Mouse (Mus musculus) hematopoietic stem cell, adult 5-6 weeks (primary cell): ENCODE data around the gene Chst5. TPM values are rescaled to one million over a fixed set of nuclear protein-coding genes. Genes with fewer than 3 reads are reported as not detected.

Experiments used
- ATAC-seq, 2 experiments: fragments of 125-278 bp in 1 of 2; replicated peaks in 1 of 2; 2 replicates each; pipeline ENCODE4 v1.8.0; 2016 to 2017; ENCODE audit warnings: inconsistent platforms in 2 of 2, mild to moderate bottlenecking in 2 of 2, moderate number of reproducible peaks in 2 of 2, low read depth in 1 of 2, moderate TSS enrichment in 1 of 2; ENCODE audit not compliant: low FRiP score in 2 of 2, poor library complexity in 2 of 2, severe bottlenecking in 2 of 2, insufficient read depth in 1 of 2, low TSS enrichment in 1 of 2
- total RNA-seq: library from RNA; stranded (forward); fragments of 172-1452, 232-1000 nt; gene quantifications from 2 replicates; pipeline ENCODE4 v1.2.3, GENCODE M21; 2017

Gene Chst5
- total RNA-seq, 1 experiment from 2014 or later: not detected

- peak in 1 of 2 experiments; percentile 15; a peak in 2 of 4 replicates for ATAC-seq
Observed at GRCm38 (mm10) chr8:111889931-111890910, 20.0 kb downstream of the Chst5 start.

- no peak for ATAC-seq
Observed at GRCm38 (mm10) chr8:111888091-111888650, 22.1 kb downstream of the Chst5 start.

DNA sequence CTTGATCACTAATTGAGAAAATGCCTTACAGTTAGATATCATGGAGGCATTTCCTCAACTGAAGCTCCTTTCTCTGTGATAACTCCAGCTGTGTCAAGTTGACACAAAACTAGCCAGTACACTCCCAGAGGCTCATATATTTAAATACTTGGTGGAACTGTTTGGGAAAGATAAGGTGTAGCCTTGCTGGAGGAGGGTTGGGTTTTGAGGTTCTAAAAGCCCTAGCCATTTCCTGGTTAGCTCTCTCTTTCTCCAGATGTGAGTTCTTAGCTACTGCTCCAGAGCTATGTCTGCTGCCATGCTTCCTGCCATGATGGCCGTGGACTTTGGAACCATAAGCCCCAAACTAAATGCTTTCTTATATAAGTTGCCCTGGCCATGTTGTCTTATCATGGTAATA, 22.8 kb downstream of the Chst5 start:
- no peak for ATAC-seq

DNA sequence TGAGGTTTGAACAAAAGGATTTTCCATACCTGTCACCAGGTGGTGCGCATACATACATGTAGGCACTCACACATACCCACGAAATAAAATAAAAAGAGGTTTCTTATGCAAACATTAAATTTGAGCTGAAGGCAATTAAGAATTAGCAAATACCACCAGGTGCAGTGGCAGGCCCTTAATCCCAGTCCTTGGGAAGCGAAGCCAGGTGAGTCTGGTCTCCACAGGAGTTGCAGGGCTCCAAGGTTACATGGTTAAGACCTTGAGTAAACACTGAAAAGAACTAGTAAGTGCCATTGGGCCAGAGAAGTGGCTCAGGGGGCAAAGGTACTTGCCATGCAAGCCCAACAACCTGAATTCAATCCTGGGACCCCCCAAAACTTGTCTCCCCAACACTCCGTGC, 26.6 kb downstream of the Chst5 start:
- no peak for ATAC-seq

DNA sequence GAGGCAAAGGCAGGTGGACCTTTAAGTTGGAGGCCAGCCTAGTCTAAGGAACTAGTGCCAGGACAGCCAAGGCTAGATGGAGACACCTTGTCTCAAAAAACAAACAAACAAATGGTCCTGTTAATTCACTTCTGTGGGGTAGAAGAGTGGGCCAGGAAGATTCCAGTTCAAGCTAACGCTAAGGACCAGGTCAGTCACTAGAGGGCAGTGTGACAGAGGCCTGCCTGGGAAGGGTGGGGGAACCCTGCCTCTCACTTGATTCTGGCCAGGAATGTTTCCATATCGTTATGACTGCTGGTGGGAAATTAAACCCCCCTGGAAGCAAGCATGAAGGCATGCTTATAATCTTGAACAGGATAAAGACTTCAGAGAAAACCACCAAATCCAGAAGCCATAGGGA, 28.7 kb downstream of the Chst5 start:
- ATAC-seq: peak; percentile 65 to 77

DNA sequence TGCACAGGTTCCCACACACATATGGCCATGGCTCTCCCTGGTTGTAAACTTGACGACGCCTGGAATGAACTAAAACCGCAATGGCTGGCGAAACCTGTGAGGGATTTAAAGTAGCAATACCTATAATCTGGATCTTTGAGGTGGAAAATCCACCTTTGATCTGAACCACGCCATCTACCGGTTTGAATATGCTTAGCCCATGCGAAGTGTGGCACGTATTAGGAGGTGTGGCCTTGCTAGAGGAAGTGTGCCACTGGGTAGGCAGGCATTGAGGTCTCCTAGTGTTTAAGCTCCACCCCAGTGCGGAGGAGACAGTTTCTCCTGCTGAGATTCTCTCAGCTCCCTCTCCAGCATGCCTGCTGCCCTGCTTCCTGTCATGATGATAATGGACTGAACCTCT, 32.5 kb downstream of the Chst5 start:
- ATAC-seq: no peak

GRCm38 (mm10) chr8:111876355-111876948, 33.8 kb downstream of the Chst5 start, which contains the start of gene Tmem170:
Tmem170 (minus strand) TSS chr8:111876750.
- peak; percentile 98 for ATAC-seq

GRCm38 (mm10) chr8:111875758-111876157, 34.5 kb downstream of the Chst5 start:
- ATAC-seq: peak; percentile 9 to 30; a peak in 2 of 4 replicates

DNA sequence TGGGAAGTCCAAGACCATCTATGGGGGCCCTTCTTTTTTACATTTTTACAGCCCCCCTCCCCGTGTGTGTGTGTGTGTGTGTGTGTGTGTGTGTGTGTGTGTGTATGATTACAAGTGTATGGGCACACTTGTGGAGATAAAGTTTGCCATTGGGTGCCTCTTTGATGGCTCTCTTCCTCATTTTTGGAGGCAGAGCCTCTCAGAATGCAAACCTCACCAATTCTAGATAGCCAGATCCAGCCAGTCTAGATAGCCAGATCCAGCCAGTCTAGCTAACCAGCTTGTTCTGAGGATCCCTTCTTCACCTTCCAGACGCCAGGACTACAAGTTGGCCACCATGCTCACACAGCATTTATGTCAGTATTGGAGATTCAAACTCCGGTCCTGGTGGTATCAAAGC, 39.0 kb downstream of the Chst5 start:
- no peak for ATAC-seq

GRCm38 (mm10) chr8:111870379-111870778, 39.9 kb downstream of the Chst5 start:
- no peak for ATAC-seq

- no peak for ATAC-seq
Observed at GRCm38 (mm10) chr8:111868664-111869063, 41.6 kb downstream of the Chst5 start.

DNA sequence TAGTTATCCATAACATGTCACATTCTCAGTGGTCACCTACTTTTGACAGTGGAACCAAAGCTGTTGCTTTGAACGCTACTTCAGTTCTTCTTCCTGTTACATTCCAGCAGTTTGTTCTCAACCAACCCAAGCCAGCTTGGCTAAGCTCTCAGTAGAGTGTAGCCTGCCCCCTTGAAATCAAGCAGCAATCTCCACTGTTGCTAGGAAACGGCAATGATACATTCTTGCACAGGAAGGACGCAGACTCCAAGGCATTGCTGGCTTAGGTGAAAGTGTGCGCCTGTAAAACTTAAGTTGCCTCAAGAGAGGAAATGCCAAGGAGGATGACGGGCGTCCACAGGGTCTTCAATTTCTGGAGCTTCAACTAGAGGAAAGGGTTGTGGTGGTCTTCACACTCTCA, 44.4 kb downstream of the Chst5 start:
- no peak for ATAC-seq

DNA sequence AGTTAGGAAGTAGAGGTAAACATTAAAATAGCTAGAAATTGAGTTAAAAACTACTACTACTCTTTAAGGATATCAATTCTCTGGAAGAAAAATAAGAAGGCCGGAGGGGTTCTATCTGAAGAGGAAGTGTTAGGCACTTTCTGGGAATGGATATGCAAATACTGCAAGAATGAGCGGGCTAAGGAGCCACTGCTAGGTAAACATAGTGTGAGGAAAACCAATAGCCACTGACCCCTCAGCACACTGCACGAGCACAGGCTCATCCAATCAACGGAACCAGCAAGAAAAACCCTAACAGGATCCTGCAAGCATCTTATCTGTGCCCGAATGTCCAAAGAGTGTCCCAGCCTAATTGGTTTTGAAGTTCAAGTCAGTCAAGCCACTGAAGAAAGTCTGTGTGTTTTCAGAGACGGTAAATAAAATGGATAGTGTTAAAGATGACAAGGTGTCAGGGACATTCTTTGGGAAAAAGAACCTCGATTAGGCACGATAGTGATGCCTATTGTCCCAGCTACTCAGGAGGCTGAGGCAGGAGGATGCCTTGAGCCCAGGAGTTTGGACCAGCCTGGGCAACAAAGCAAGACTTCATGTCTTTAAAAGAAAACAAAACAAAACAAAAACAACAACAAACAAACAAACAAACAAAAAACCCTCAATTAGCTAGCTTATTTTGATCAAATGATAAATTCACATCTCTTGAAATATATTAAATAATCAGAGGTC, 45.0 kb downstream of the Chst5 start:
- ATAC-seq: peak in 1 of 2 experiments; percentile 92; a peak in 2 of 4 replicates

DNA sequence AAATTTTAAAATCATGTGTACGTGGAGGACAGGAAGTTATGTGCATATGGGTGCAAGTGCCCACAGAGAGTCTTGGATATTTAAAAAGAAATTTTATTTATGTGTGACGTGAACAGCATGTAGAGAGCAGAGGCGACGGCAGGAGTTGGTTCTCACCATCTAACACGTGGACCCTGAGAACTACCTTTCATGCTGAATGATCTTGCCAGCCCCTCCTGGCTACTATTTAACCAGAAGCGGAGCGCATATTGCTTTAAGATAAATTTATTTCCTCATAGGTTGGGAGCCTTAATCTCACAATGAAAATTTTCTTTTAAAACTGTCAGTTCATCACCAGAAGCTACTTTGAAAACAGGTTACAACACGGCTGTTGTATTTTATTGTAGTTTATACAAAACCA, 45.6 kb downstream of the Chst5 start:
- ATAC-seq: no peak

- ATAC-seq: peak; percentile 37 to 62; a peak in 1 of 4 replicates
Observed at GRCm38 (mm10) chr8:111863280-111863679, 47.0 kb downstream of the Chst5 start.

- no peak for ATAC-seq
Observed at GRCm38 (mm10) chr8:111855977-111856376, 54.3 kb downstream of the Chst5 start.

DNA sequence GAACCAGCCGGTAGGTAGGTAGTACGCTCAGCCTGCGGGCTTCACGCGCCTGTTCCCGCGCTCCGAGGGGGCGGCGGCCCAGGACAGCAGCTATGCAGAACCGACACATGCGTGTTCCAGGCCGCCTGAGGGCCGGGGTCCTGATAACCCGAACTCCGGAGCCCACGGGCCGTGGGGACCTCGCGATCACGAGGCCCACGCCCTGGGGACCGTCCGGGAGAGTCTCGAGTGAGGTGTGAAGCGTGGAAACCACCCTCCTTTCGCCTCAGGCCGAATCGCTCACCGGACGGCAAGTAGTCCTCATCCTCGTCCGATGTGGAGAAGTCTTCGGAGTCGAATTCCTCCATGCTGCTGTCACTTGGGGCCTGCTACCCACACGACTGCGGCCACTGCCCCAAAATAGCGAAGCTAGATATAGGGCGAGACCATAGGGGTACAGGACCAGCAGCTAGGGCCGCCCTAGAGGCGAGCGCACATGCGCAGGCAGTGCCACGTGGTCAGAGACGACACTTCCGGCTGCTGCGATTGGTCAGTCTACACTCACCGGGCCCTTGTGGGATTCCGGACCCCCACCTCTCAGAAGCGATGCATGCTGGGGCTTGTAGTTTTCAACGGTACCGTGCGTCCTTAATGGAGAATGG, 56.3 kb downstream of the Chst5 start, which contains the start of gene Cfdp1:
Gene Cfdp1, minus strand, starts transcription at position 431 of the 641 bp plus-strand sequence.
- peak; percentile 100 for ATAC-seq
